Mouse (Mus musculus): ENCODE measurements around the gene Dclk1. TPM values are rescaled to one million over a fixed set of nuclear protein-coding genes. Genes with fewer than 3 reads are reported as not detected.
A peak's percentile ranks its signal among the peaks of the same experiment; 100 is the strongest.
"Not testable (repeated sequence)": the region's sequence is repeated elsewhere in the genome, so short reads cannot be mapped to it uniquely, and the experiment has no call there.

The Dclk1 gene
- 4.4 and 4.6 TPM in 2 replicates for polyA plus RNA-seq (2015; fragmentation: Nextera tagmentation; extraction: Ambion mirVana)

GRCm38 (mm10) chr3:55241730-55242421, at the start of gene Dclk1:
Dclk1 (plus strand) TSS chr3:55242364.
- DNase-seq (ENCODE audit: low spot score) (no peak), ATAC-seq (ENCODE audit: low FRiP score, low TSS enrichment) (no peak)
- WGBS, result 28% methylated on average over 10 of the region's 10 CpGs
- no peaks in the 10 kb centered on the region for H3K27me3 ChIP-seq (ENCODE audit: control insufficient read depth, insufficient read depth, low read length)
- TF ChIP-seq EP300 (optimal IDR thresholded peaks at IDR 0.05) (no peak), CTCF (IDR thresholded peaks at IDR 0.05; ENCODE audit: low read depth) (no peak)
- peak within 1 kb of the TSS; percentile 72 for H3K4me2 ChIP-seq (replicated peaks; ENCODE audit: low read depth)
- peak within 1 kb of the TSS; percentile 45 for H3K4me3 ChIP-seq (ENCODE audit: low read depth, low read length)
- H3K9me3 ChIP-seq (ENCODE audit: control insufficient read depth, low read length), result no peaks in the 10 kb centered on the region
- no peaks in the 10 kb centered on the region for H3K36me3 ChIP-seq (ENCODE audit: control insufficient read depth, insufficient read depth, low read length)
- H3K9ac ChIP-seq (ENCODE audit: low read length), result peak within 1 kb of the TSS; percentile 55; the same call in 1 of the 2 replicates
- no peaks in the 10 kb centered on the region for H3K4me1 ChIP-seq (replicated peaks; ENCODE audit: control insufficient read depth, insufficient read depth)
- H3K27ac ChIP-seq (replicated peaks), result 0 out of 2 replicates have a peak within 1 kb of the TSS, but pooled peaks have one; percentile 18

GRCm38 (mm10) chr3:55193351-55193750, 48.8 kb upstream of the Dclk1 start:
- H3K27ac ChIP-seq (replicated peaks), result no peak overlapping the region
- H3K4me3 ChIP-seq (ENCODE audit: low read depth, low read length), result no peak overlapping the region
- no peaks in the 10 kb centered on the region for H3K36me3 ChIP-seq (ENCODE audit: control insufficient read depth, insufficient read depth, low read length)
- TF ChIP-seq EP300 (optimal IDR thresholded peaks at IDR 0.05) (no peak), CTCF (IDR thresholded peaks at IDR 0.05; ENCODE audit: low read depth) (no peak)
- no peaks in the 10 kb centered on the region for H3K9me3 ChIP-seq (ENCODE audit: control insufficient read depth, low read length)
- no peaks in the 10 kb centered on the region for H3K4me1 ChIP-seq (replicated peaks; ENCODE audit: control insufficient read depth, insufficient read depth)
- H3K4me2 ChIP-seq (replicated peaks; ENCODE audit: low read depth), result no peak overlapping the region
- ATAC-seq (ENCODE audit: low FRiP score, low TSS enrichment), result no peak
- no peaks in the 10 kb centered on the region for H3K27me3 ChIP-seq (ENCODE audit: control insufficient read depth, insufficient read depth, low read length)
- no peak overlapping the region for H3K9ac ChIP-seq (ENCODE audit: low read length)
- 64% methylated on average over 2 of the region's 2 CpGs for WGBS
- no peak for DNase-seq (ENCODE audit: low spot score)

- ATAC-seq (ENCODE audit: low FRiP score, low TSS enrichment) (no peak), DNase-seq (ENCODE audit: low spot score) (no peak)
- Histone ChIP-seq H3K27me3 (ENCODE audit: control insufficient read depth, insufficient read depth, low read length) (no peaks in the 10 kb centered on the region), H3K36me3 (ENCODE audit: control insufficient read depth, insufficient read depth, low read length) (no peaks in the 10 kb centered on the region), H3K9ac (ENCODE audit: low read length) (no peak overlapping the region), H3K9me3 (ENCODE audit: control insufficient read depth, low read length) (no peaks in the 10 kb centered on the region), H3K4me1 (replicated peaks; ENCODE audit: control insufficient read depth, insufficient read depth) (no peaks in the 10 kb centered on the region), H3K4me3 (ENCODE audit: low read depth, low read length) (no peak overlapping the region), H3K27ac (replicated peaks) (no peak overlapping the region), H3K4me2 (replicated peaks; ENCODE audit: low read depth) (no peak overlapping the region)
- WGBS, result 67% methylated on average over 8 of the region's 8 CpGs
- TF ChIP-seq EP300 (optimal IDR thresholded peaks at IDR 0.05), result no peak
- no peak for TF ChIP-seq CTCF (IDR thresholded peaks at IDR 0.05; ENCODE audit: low read depth)
These were observed 47.4 kb upstream of the Dclk1 start for GRCm38 (mm10) chr3:55194792-55195191.

- ATAC-seq (ENCODE audit: low FRiP score, low TSS enrichment) (no peak), DNase-seq (ENCODE audit: low spot score) (no peak)
- no peaks in the 10 kb centered on the region for H3K36me3 ChIP-seq (ENCODE audit: control insufficient read depth, insufficient read depth, low read length)
- H3K4me1 ChIP-seq (replicated peaks; ENCODE audit: control insufficient read depth, insufficient read depth), result no peaks in the 10 kb centered on the region
- H3K4me3 ChIP-seq (ENCODE audit: low read depth, low read length), result no peak overlapping the region
- WGBS, result 69% methylated on average over 5 of the region's 5 CpGs
- H3K27me3 ChIP-seq (ENCODE audit: control insufficient read depth, insufficient read depth, low read length), result no peaks in the 10 kb centered on the region
- no peak overlapping the region for H3K27ac ChIP-seq (replicated peaks)
- H3K9ac ChIP-seq (ENCODE audit: low read length), result no peak overlapping the region
- TF ChIP-seq EP300 (optimal IDR thresholded peaks at IDR 0.05) (no peak), CTCF (IDR thresholded peaks at IDR 0.05; ENCODE audit: low read depth) (no peak)
- no peak overlapping the region for H3K4me2 ChIP-seq (replicated peaks; ENCODE audit: low read depth)
- no peaks in the 10 kb centered on the region for H3K9me3 ChIP-seq (ENCODE audit: control insufficient read depth, low read length)
These were observed 46.4 kb upstream of the Dclk1 start for GRCm38 (mm10) chr3:55195581-55196327.

- Histone ChIP-seq H3K27me3 (ENCODE audit: control insufficient read depth, insufficient read depth, low read length) (no peaks in the 10 kb centered on the region), H3K27ac (replicated peaks) (no peak overlapping the region), H3K9me3 (ENCODE audit: control insufficient read depth, low read length) (no peaks in the 10 kb centered on the region), H3K4me2 (replicated peaks; ENCODE audit: low read depth) (no peak overlapping the region), H3K4me3 (ENCODE audit: low read depth, low read length) (no peak overlapping the region), H3K4me1 (replicated peaks; ENCODE audit: control insufficient read depth, insufficient read depth) (no peaks in the 10 kb centered on the region), H3K36me3 (ENCODE audit: control insufficient read depth, insufficient read depth, low read length) (no peaks in the 10 kb centered on the region), H3K9ac (ENCODE audit: low read length) (no peak overlapping the region)
- ATAC-seq (ENCODE audit: low FRiP score, low TSS enrichment), result no peak
- WGBS, result 68% methylated on average over 2 of the region's 2 CpGs
- TF ChIP-seq CTCF (IDR thresholded peaks at IDR 0.05; ENCODE audit: low read depth) (no peak), EP300 (optimal IDR thresholded peaks at IDR 0.05) (no peak)
- no peak for DNase-seq (ENCODE audit: low spot score)
These were observed 45.8 kb upstream of the Dclk1 start for GRCm38 (mm10) chr3:55196328-55196710.

GRCm38 (mm10) chr3:55203621-55204020, 38.5 kb upstream of the Dclk1 start:
- not testable (repeated sequence) for H3K4me1 ChIP-seq (replicated peaks; ENCODE audit: control insufficient read depth, insufficient read depth); H3K27ac ChIP-seq (replicated peaks); H3K9ac ChIP-seq (ENCODE audit: low read length); H3K36me3 ChIP-seq (ENCODE audit: control insufficient read depth, insufficient read depth, low read length); ATAC-seq (ENCODE audit: low FRiP score, low TSS enrichment); H3K4me3 ChIP-seq (ENCODE audit: low read depth, low read length); H3K9me3 ChIP-seq (ENCODE audit: control insufficient read depth, low read length); H3K4me2 ChIP-seq (replicated peaks; ENCODE audit: low read depth); DNase-seq (ENCODE audit: low spot score); H3K27me3 ChIP-seq (ENCODE audit: control insufficient read depth, insufficient read depth, low read length)
- 89% methylated on average over 11 of the region's 11 CpGs for WGBS
